In genomic region chr4:131563851-131564250, GRCm38 (mm10) we compare ENCODE assay signal across 27 mouse cellular contexts.
DNase-seq lines count a peak whose midpoint lies in the region; ATAC-seq and TF ChIP-seq lines count a peak whose summit lies in the region.
"Had no signal": no experiment of that assay in that cellular context is flagged by ENCODE, and none has a peak within 500 bp of the region (broad histone marks: within the 10 kb centered on the region; RNA-seq: fewer than 3 reads in every experiment).

No protein-coding gene starts in this region.

- 74% methylated on average over 4 of the region's 4 CpGs for WGBS in midbrain, postnatal 0 days
- 71% methylated on average over 4 of the region's 4 CpGs for WGBS in midbrain, embryonic 16.5 days

- no peak overlapping the region for H3K4me2 ChIP-seq in midbrain, postnatal 0 days (ENCODE audit: low read depth, low read length, poor library complexity, severe bottlenecking)
- H3K4me2 ChIP-seq in midbrain, embryonic 16.5 days (ENCODE audit: low read length) = no peak overlapping the region
- H3K4me2 ChIP-seq: embryonic facial prominence, embryonic 13.5 days; forebrain, embryonic 13.5 days; heart, embryonic 13.5 days; hindbrain, embryonic 14.5 days; intestine, embryonic 15.5 days; limb, embryonic 12.5 days; liver, embryonic 11.5 days; neural tube, embryonic 15.5 days had no signal

- H3K4me3 ChIP-seq in midbrain, postnatal 0 days (ENCODE audit: low read depth, low read length) = no peak overlapping the region
- no peak overlapping the region for H3K4me3 ChIP-seq in midbrain, embryonic 16.5 days (ENCODE audit: low read depth, low read length)
- H3K4me3 ChIP-seq: embryonic facial prominence, embryonic 13.5 days; forebrain, embryonic 13.5 days; gastrocnemius, adult 2 months; heart, embryonic 13.5 days; intestine, embryonic 15.5 days; limb, embryonic 12.5 days; midbrain, embryonic 10.5 days; neural tube, embryonic 15.5 days had no signal

- no peak overlapping the region for H3K27ac ChIP-seq in midbrain, postnatal 0 days (ENCODE audit: low read depth, low read length)
- H3K27ac ChIP-seq in midbrain, embryonic 16.5 days (ENCODE audit: low read length) = no peak overlapping the region
- H3K27ac ChIP-seq: embryonic facial prominence, embryonic 13.5 days; forebrain, embryonic 13.5 days; gastrocnemius, adult 2 months; heart, embryonic 13.5 days; hindbrain, embryonic 14.5 days; intestine, embryonic 15.5 days; limb, embryonic 12.5 days; midbrain, embryonic 10.5 days; neural tube, embryonic 15.5 days; stomach, postnatal 0 days had no signal

- H3K27me3 ChIP-seq in midbrain, postnatal 0 days (ENCODE audit: insufficient read depth, low read length) = no peaks in the 10 kb centered on the region
- H3K27me3 ChIP-seq in midbrain, embryonic 16.5 days (ENCODE audit: control insufficient read depth, insufficient read depth, low read depth, low read length) = no peaks in the 10 kb centered on the region
- H3K27me3 ChIP-seq: forebrain, embryonic 13.5 days; intestine, embryonic 15.5 days; limb, embryonic 12.5 days; neural tube, embryonic 15.5 days had no signal

- TF ChIP-seq CTCF in midbrain, postnatal 0 days (IDR thresholded peaks at IDR 0.05) = no peak

- no peaks in the 10 kb centered on the region for H3K9me3 ChIP-seq in midbrain, postnatal 0 days (ENCODE audit: low read length)
- no peaks in the 10 kb centered on the region for H3K9me3 ChIP-seq in midbrain, embryonic 16.5 days (replicated peaks; ENCODE audit: control insufficient read depth, low read length, poor library complexity, severe bottlenecking)
- H3K9me3 ChIP-seq: forebrain, embryonic 13.5 days; G1E; heart, embryonic 13.5 days; intestine, embryonic 15.5 days; limb, embryonic 12.5 days; midbrain, embryonic 10.5 days; neural tube, embryonic 15.5 days had no signal

- ATAC-seq in midbrain, postnatal 0 days (ENCODE audit: low FRiP score) = no peak
- ATAC-seq in midbrain, embryonic 16.5 days = no peak
- no peak for ATAC-seq in erythroblast, adult 5-6 weeks (replicated peaks; ENCODE audit: low FRiP score, poor library complexity, severe bottlenecking)
- ATAC-seq: forebrain, embryonic 13.5 days; intestine, embryonic 15.5 days; liver, postnatal 0 days; Patski had no signal

- peak; percentile 37 for DNase-seq in cerebellum, adult 11-12 months
- no peak for DNase-seq in cerebellum, adult 8-10 months
- DNase-seq in midbrain, postnatal 0 days (ENCODE audit: low spot score) = peak; percentile 79
- peak; percentile 31 for DNase-seq in cerebellum, adult 9-10 months
- no peak for DNase-seq in kidney, adult 8-10 months
- DNase-seq: B cell, adult 2 months; gastrocnemius, adult 2 months; heart, postnatal 36 days; kidney, adult 9 months; kidney, postnatal 14 days; liver, postnatal 0 days; lung, postnatal 10 days; thymus, adult 2 months had no signal

- no peak overlapping the region for H3K9ac ChIP-seq in midbrain, postnatal 0 days (replicated peaks; ENCODE audit: low read length, poor library complexity, severe bottlenecking)
- H3K9ac ChIP-seq in midbrain, embryonic 16.5 days (ENCODE audit: low read depth, low read length) = no peak overlapping the region
- H3K9ac ChIP-seq: embryonic facial prominence, embryonic 13.5 days; forebrain, embryonic 13.5 days; heart, embryonic 13.5 days; hindbrain, embryonic 14.5 days; intestine, embryonic 15.5 days; limb, embryonic 12.5 days; liver, postnatal 0 days; neural tube, embryonic 15.5 days had no signal

- no peaks in the 10 kb centered on the region for H3K4me1 ChIP-seq in midbrain, postnatal 0 days (ENCODE audit: insufficient read depth, low read length)
- no peaks in the 10 kb centered on the region for H3K4me1 ChIP-seq in midbrain, embryonic 16.5 days (ENCODE audit: control insufficient read depth, insufficient read depth, low read length)
- H3K4me1 ChIP-seq: heart, embryonic 13.5 days; intestine, embryonic 15.5 days; midbrain, embryonic 10.5 days had no signal

- H3K36me3 ChIP-seq in midbrain, postnatal 0 days (ENCODE audit: insufficient read depth, low read length) = no peaks in the 10 kb centered on the region
- no peaks in the 10 kb centered on the region for H3K36me3 ChIP-seq in midbrain, embryonic 16.5 days (ENCODE audit: control insufficient read depth, insufficient read depth, low read length)
- H3K36me3 ChIP-seq: embryonic facial prominence, embryonic 13.5 days; G1E; heart, embryonic 13.5 days; intestine, embryonic 15.5 days; limb, embryonic 12.5 days; midbrain, embryonic 10.5 days; neural tube, embryonic 15.5 days had no signal

Comparison
In these comparisons a context has a peak if more than half of its experiments do, and no peak if none do; other contexts are left out.
1. DNase-seq: peak in cerebellum, adult 11-12 months (single experiment), midbrain, postnatal 0 days (single experiment) and cerebellum, adult 9-10 months (single experiment); none in cerebellum, adult 8-10 months (single experiment) and kidney, adult 8-10 months (0 of 2).